Mouse (Mus musculus): Measurements from ENCODE around the gene Rhod.
A peak's percentile ranks its signal among the peaks of the same experiment; 100 is the strongest.

Gene Rhod

GRCm38 (mm10) chr19:4450666-4451065, 11.4 kb upstream of the Rhod start:
- DNase-seq (ENCODE audit: low spot score in 2 of 2), result no peak

- DNase-seq (ENCODE audit: low spot score in 2 of 2), result no peak
Observed at GRCm38 (mm10) chr19:4449230-4449629, 10.0 kb upstream of the Rhod start.

- DNase-seq (ENCODE audit: low spot score in 2 of 2), result no peak
Observed at GRCm38 (mm10) chr19:4447445-4447844, 8.2 kb upstream of the Rhod start.

GRCm38 (mm10) chr19:4446661-4447420, 7.6 kb upstream of the Rhod start:
- DNase-seq (ENCODE audit: low spot score in 2 of 2), result no peak

GRCm38 (mm10) chr19:4442408-4442807, 3.2 kb upstream of the Rhod start:
- peak; percentile 66 to 68 for DNase-seq (ENCODE audit: low spot score in 2 of 2)

- no peak for DNase-seq (ENCODE audit: low spot score in 2 of 2)
Observed at GRCm38 (mm10) chr19:4441621-4442161, 2.5 kb upstream of the Rhod start.

GRCm38 (mm10) chr19:4441090-4441591, 1.9 kb upstream of the Rhod start:
- peak in 1 of 2 experiments; percentile 35 for DNase-seq (ENCODE audit: low spot score in 2 of 2)

DNA sequence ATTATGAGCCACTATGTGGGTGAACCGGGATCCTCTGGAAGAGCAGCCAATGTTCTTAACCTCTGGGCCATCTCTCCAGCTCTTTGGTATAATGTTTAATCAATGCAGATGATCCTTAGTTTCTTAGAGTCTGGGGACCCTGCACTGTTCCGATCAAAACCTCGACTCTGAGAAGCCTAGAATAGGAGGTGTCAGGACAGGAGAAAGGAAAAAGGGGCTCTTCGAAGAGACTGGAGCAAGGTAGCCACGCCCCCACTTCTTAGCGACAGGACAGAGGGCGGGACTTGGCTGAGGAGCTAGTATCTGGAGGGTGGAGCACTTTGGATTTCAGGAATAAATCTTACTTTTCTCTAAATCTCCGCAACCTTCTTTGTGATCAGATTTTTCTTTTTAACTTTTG, 990 bp upstream of the Rhod start:
- DNase-seq (ENCODE audit: low spot score in 2 of 2), result peak in 1 of 2 experiments; percentile 39

GRCm38 (mm10) chr19:4438791-4439160, 456 bp downstream of the Rhod start:
- DNase-seq (ENCODE audit: low spot score in 2 of 2), result no peak

DNA sequence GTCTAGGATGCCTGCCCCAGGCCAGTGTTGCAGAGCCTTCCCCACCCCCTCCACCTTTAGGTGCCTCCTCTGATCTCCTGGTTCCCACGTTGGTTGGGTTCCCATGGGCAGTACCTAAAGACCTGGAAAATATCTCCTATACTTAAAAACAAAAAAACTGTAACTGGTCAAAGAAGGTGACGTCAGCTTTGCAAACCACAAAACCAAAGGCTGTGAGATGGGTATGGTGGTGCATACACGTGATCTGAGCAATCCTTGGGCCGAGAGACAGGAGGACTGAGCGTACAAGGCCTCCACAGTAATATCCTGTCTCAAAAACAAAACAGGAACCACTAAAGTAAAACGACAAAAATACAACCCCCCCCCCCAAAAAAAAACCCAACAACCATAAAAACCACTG, 1.3 kb downstream of the Rhod start:
- DNase-seq (ENCODE audit: low spot score in 2 of 2), result no peak

- no peak for DNase-seq (ENCODE audit: low spot score in 2 of 2)
Observed at GRCm38 (mm10) chr19:4436254-4436653, 3.0 kb downstream of the Rhod start.

DNA sequence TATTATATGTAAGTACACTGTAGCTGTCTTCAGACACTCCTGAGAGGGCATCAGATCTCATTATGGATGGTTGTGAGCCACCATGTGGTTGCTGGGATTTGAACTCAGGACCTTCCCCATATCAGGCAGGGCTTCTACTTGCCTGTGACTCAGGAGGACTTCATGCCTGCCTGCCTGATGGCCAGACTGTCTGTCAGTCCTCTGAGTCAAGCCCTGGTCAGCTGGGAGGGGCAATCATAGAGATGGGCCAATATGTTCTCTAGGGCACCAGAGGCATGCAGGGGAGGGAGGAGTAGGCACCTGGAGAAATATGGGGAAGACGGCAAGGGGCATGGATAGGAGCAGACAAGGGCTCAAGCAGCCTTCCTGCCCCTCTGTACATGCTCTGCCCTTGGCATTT, 4.2 kb downstream of the Rhod start:
- DNase-seq (ENCODE audit: low spot score in 2 of 2), result no peak

- no peak for DNase-seq (ENCODE audit: low spot score in 2 of 2)
Observed at GRCm38 (mm10) chr19:4433756-4434155, 5.5 kb downstream of the Rhod start.

DNA sequence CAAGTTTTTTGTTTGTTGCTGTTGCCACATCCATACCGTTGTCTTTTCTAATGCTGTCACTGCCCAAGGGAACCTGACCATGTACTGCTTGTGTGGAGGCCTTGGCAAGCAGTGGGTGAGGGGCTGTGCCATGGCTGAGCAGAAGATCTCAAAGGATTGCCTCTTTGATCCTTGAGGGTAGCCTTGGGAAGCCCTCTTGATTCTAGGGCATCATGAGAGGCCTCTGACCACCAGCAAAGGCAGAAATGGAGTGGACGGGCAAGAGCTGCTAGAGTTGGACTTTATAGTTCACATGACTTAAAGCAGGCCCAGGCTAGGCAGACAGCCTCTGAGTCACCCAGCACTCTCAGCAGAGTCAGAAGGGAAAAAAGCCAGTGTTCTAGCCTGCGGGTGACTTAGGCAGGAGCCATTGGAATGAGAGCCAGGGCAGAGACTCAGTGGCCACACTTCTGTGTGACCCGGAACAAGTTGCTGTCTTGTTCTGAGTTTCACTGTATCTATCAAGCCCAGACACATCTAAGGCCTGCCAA, 9.1 kb downstream of the Rhod start:
- no peak for DNase-seq (ENCODE audit: low spot score in 2 of 2)

DNA sequence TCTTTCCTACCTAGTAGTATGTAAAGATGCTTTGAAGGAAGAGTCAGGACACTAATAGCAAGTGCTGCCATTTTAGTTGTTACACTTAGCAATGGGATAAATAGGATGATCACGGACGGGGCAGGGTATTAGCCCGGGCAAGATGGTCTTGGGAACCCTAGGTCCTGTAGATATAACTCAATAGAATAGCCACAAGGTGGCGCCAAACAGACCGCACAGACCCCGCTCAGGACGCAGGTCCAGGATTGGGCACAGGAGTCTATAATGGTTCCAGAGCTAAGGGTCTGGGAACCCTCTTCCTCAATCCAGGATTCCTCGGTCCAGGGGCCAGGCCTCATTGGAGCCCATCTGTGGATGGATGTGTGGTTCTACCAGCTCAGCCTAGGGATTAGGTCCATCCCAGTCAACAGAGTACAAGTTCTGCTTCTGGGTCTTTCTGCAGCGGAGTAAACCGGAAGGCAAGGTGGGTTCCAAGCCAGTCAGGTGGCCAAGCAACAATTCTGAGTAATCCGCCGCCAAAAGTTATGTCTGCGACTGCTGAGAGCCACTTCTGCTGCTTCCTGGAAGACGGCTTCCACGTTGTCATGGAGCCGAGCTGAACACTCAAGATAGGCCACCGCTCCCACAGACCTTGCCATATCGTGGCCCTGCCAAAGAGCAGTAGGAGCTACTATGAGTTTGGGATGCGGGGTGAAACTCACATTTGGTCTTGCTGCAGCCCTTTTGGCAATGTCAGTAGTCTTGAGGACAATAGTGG, 13.4 kb downstream of the Rhod start:
- no peak for DNase-seq (ENCODE audit: low spot score in 2 of 2)

DNA sequence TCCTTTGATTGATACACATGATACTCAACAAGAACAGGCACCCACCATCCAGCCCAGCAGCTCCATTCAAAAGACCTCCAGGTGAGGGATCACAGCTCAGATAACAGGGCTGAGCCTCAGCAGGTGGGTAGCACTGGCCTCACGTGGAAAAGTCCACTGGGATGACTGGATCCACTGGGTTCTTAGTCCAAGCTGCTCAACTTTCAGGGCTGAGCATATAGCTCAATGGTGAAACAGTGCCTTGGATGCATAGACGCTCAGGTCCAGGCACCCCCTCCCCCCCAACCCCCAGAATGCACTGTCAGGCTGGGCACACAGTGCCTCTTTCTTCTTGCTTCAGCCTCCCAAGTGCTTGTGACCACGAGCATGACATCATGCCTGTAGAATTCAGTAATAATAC, 16.2 kb downstream of the Rhod start:
- no peak for DNase-seq (ENCODE audit: low spot score in 2 of 2)

DNA sequence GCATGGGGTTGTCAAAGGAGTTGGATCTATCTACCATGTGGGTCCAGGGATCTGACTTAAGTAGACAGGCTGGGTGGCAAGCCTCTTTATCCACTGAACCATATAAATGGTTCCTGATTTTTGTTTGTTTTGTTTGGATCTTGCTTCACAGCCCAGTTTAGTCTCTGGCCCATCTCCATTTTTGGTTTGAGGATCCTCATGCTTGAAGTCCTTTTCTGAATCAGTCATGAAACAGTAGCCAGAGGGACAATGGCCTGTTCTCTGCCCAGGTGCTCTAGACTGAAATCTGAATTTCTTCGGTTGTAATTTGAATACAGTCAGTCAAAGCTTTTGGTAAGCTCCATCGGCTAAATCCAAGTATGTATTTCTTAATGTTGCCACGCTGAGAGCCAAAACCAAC, 16.7 kb downstream of the Rhod start:
- DNase-seq (ENCODE audit: low spot score in 2 of 2), result no peak

- peak; percentile 44 to 70 for DNase-seq (ENCODE audit: low spot score in 2 of 2)
Observed at GRCm38 (mm10) chr19:4420153-4420910, 18.9 kb downstream of the Rhod start.

- DNase-seq (ENCODE audit: low spot score in 2 of 2), result no peak
Observed at GRCm38 (mm10) chr19:4419711-4420110, 19.5 kb downstream of the Rhod start.

GRCm38 (mm10) chr19:4417713-4418112, 21.5 kb downstream of the Rhod start:
- no peak for DNase-seq (ENCODE audit: low spot score in 2 of 2)

DNA sequence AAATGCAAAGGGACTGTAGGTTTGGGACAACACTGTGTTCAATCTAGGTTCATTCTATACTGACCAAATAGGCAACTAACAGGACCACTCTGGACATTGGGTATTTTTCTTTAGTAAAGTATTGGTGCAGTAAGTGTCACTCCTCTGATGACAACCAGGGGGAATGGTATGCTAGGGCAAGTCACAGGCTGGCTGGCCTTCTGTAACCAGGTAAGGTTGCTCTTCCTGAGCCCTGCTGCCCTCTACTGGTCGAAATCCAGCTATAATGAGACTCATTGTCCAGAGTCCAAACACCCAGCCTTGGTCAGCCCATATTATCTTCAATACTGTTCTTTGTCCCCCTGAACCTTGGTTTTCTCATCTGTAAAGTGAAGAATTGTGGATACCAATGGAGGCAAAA, 22.0 kb downstream of the Rhod start:
- DNase-seq (ENCODE audit: low spot score in 2 of 2), result peak; percentile 53 to 74

DNA sequence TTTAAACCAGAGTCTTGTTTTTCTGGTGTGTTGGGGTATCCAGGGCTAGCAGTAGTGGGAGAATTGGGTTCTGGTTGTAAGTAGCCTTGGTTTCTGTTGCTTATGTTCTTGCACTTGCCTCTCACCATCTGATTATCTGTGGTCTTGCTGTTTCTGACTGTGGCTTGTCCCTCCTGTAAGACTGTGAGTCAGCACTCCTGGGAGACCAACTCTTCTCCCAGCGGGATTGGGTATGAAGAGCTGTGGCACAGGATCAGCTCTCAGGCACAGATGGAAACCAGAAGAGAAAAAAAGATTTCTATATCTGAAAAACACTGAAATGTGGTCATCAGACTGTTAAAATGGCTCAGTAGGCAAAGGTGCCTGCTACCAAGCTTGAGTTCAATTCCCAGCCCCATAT, 24.6 kb downstream of the Rhod start:
- DNase-seq (ENCODE audit: low spot score in 2 of 2), result no peak
